Mouse (Mus musculus): ENCODE measurements around the gene Nudc. TPM values are rescaled to one million over a fixed set of nuclear protein-coding genes. Genes with fewer than 3 reads are reported as not detected.

Gene Nudc
- 41.1 and 41.8 TPM in 2 replicates for total RNA-seq (2023)

DNA sequence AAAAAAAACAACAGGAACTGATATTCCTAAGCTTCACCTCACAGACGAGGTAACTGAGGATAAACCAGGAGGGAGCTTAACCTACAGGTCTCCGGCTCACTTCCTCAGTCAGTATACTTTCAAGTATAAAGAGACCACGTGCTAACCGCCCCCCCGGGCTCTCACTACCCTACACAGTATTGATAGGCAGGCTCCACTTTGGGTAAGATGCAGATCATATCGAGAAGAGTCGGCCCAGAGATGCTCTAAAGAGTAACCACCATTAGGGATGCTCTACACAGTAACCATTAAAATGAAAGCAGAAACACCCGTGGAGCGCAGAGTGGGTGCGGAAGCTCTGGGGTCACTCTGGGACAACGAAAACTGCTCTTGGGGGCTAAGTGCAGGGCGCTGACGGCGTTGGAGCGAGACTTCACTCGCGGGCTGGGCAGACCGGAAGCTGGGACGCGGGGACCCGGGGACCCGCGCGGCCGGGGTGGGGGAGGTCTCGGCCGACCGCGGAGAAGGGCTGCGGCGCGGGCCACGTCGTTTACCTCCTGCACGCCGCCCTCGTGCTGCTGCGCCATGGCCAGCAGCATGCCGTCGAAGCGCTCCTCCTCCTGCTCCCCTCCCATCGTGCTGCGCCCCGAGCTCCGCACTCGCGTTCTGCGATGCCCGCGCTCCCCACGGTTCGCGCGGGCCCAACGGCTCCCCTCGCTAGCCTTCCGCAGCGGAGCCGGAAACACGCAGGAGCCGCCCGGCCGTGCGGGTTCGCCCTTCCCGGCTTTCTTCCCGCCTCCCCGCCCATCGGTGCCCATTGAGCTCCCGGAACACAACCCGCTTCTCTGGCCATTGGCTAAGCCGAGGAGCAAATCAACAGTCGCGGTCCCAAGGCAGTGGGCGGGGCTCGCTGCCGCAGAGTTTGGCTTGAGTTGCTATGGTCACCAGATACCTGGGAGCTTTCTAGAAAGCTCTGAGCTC is at the start of gene Nudc:
Nudc (minus strand) TSS at position 725 of the 960 bp plus-strand sequence.

DNA sequence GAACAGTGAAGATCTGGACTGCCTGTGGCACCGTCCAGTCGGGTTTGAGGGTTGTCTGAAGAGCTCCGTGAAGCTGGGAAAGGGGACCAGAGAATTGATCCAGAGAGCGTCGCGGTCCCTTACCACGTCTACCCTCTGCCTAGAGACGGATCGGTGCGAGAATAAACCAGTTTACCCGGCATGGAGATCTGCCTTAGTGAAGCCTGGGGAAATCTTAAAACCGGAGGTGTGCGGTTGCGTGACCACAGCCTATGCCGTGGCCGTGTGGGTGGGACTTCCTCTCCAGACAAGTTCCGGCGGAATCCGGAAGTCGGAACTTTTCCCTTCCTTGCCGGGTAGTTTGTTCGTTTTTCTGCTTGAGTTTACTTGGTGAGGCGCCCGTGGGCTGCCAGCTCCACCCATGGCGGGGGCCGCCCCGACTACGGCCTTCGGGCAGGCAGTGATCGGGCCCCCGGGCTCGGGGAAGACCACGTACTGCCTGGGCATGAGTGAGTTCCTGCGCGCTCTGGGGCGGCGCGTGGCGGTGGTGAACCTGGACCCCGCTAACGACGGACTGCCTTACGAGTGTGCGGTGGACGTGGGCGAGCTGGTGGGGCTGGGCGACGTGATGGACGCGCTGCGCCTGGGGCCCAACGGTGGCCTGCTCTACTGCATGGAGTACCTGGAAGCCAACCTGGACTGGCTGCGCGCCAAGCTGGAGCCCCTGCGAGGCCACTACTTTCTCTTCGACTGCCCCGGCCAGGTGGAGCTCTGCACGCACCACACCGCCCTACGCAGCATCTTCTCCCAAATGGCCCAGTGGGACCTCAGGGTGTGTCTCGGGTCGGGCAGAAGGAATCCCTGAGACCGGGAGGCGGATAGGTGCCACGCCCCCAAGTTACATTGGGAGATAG is 38.5 kb upstream of the Nudc start, which contains the start of gene Gpn2:
Gpn2 (plus strand) TSS at position 304 of the 893 bp plus-strand sequence.

DNA sequence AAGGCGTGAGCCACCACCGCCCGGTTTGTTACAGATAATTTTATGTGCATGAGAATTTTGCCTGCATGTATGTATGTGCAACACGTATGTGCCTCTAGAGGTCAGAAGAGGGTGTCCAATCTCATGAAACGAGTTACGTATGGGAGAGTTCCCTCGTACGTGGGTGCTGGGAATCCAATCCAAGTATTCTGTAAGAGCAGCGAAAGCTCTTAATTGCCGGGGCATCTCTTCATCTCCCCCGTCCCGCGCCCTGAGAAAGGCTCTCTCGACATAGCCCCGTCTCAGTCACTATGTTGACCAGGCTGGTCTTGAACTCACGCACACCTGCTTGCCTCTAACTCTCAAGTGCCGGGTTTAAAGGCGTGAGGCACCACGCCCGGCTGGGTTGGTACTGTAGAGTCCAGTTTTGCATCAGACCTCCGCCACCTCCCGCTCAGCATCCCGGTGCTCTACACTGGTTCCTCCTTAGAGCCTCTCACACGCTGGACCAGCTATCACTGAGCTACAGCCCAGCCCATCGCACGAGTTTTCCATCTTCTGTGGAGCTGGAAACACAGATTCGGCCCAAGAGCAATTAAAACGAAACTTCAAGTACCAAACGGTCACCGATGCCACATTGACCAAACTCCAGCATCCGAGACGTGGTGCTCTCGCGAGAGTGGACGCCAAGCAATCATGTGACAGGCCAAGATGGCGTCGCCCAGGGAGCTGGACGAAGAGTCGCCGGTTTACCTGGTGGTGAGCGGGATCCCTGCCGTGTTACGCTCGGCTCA is 28.5 kb upstream of the Nudc start, which contains the start of gene Gpatch3:
Gpatch3 (plus strand) TSS at position 676 of the 773 bp plus-strand sequence.

DNA sequence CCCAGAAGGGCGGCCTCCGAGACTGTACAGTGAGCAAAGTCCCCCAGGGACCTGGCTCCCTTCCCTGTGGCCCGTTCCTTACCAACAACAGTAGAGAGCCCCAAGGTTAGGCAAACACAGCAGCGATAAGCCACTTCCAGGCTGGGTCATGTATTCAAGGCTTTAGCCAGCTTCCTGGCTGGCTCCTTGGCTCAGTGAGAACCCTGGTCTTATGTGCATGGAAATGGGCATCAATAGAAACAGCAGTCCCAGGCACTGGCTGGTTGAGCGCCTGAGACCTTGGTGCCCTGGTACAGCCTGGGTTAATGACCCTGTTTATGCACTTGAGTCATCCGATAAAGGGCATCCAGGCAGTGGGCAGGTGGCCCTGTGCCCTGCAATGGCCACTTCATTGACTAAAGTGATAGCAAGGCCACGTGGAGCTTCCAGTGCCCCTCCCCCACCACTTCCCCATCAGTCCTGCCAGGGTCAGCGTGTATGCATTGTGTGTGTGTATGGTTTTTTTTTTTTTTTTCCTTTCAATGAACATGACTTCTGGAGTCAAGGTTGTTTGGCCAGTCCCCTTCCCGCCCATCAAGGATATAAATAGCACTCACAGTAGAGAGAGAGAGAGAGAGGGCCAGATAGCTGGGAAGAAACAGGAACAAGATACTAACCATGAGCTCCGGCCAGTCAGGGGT is 7.1 kb upstream of the Nudc start, which contains the start of gene Nr0b2:
Nr0b2 (plus strand) TSS at position 609 of the 680 bp plus-strand sequence.

DNA sequence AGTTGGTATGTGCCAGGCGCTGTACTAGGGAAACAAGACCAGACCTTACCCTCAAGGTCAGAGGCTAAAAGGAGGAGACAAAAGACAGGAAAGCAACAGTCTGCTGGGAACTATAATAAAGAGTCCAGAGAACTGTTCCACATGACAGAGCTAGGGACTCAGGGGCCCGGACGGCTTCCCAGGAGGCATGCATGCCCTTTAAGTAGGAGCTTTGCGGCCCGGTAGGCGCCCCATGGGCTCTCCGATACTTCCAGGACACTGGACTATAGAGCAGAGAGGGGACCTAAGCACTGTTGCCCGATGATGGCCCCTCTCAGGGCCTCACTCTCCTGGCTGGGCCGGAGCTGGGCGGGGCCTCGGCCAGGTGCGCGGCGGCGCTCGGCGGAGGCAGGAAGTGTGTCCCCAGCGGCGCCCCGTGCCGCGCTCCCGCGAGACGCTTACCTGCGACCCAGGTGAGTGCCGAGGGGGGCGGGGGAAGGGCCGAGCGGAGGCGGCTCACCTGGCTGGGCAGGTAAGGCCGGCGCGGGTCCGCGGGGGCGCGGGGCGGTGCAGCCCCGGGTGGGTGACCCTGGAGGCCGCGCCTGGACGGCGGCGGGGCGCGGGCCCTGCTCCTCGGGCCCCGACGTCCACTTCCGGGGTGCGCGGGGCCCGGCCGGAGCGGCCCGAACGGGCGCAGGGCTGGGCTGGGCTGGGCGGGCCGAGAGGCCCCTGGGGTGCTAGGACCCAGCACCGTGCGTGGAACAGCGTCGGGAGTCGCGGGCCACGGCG is 27.0 kb downstream of the Nudc start, which contains the start of gene Kdf1:
Kdf1 (plus strand) TSS at position 363 of the 768 bp plus-strand sequence.

DNA sequence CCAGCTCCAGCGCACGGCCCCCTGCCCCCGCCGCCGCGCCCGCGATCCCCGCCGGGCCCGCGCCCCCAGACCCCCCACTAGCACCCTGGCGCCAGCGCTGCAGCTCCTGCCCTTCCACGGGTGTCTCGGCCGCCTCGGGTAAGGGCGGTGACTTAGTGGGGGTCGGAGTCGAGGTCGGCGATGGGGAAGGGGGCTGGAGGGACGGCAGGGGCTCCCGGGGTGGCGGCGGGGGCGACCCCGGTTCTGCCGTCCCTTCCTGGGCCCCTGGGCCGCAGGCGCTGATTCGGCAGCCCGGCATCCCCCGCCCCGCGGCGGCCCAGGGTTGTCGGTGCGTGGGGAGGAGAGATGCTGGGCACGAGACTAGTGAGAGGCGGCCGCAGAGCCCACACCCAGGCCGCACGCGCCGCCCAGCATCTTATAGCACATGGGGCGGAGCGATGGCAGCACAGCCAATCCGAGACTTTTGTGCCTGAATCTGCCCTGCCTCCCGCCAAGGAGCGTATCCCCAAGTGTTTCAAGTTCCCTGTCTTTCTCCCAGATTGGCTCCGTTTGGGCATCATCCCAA is 47.6 kb downstream of the Nudc start, which contains the start of gene Trnp1:
Trnp1 (minus strand) TSS at position 391 of the 565 bp plus-strand sequence.

Other genes starting within 250 kb of the Nudc start
- gene Wdtc1, start 192.5 kb downstream of the Nudc start, total RNA-seq (2023), result 64.6 and 69.6 TPM in 2 replicates
- 56.1 and 67.3 TPM in 2 replicates for gene Slc9a1, start 176.3 kb downstream of the Nudc start, total RNA-seq (2023)
- not detected in 2 replicates for gene Tent5b, start 65.9 kb downstream of the Nudc start, total RNA-seq (2023)
- gene Trnp1, start 47.4 kb downstream of the Nudc start, total RNA-seq (2023), result not detected in 2 replicates
- gene Kdf1, start 27.0 kb downstream of the Nudc start, total RNA-seq (2023), result not detected in 2 replicates
- gene Nr0b2, start 7.4 kb upstream of the Nudc start, total RNA-seq (2023), result not detected in 2 replicates
- 20.6 and 25.8 TPM in 2 replicates for gene Gpatch3, start 28.7 kb upstream of the Nudc start, total RNA-seq (2023)
- 17.6 and 23.4 TPM in 2 replicates for gene Gpn2, start 38.4 kb upstream of the Nudc start, total RNA-seq (2023)
- gene Sfn, start 56.2 kb upstream of the Nudc start, total RNA-seq (2023), result 8.6 and 16.1 TPM in 2 replicates
- 99.9 and 129 TPM in 2 replicates for gene Zdhhc18, start 104.2 kb upstream of the Nudc start, total RNA-seq (2023)
- gene Pigv, start 126.7 kb upstream of the Nudc start, total RNA-seq (2023), result 18.2 and 25.4 TPM in 2 replicates
- 110 and 119 TPM in 2 replicates for gene Arid1a, start 210.8 kb upstream of the Nudc start, total RNA-seq (2023)

All from neutrophil, adult 65 days (primary cell).